Mouse (Mus musculus): ENCODE measurements around the gene Mrps14. TPM values are rescaled to one million over a fixed set of nuclear protein-coding genes. Genes with fewer than 3 reads are reported as not detected.

Mrps14 gene
- 118 and 138 TPM in 2 replicates for polyA plus RNA-seq (2014; fragmentation: Nextera tagmentation; extraction: Ambion mirVana)

- peak; percentile 100 for ATAC-seq (ENCODE audit: low read depth)
- H3K9ac ChIP-seq (replicated peaks; ENCODE audit: low read depth, low read length): peak within 1 kb of the TSS; percentile 84
- WGBS: 7% methylated on average over 31 of the region's 31 CpGs
- H3K36me3 ChIP-seq (ENCODE audit: control insufficient read depth, insufficient read depth, low read length): peaks cover 5% of the 10 kb centered on the region
- H3K4me3 ChIP-seq (ENCODE audit: low read depth, low read length): peak within 1 kb of the TSS; percentile 64
- H3K4me2 ChIP-seq (ENCODE audit: low read depth, low read length): peak within 1 kb of the TSS; percentile 72
- no peaks in the 10 kb centered on the region for H3K9me3 ChIP-seq (ENCODE audit: control insufficient read depth, low read length)
- H3K27me3 ChIP-seq (ENCODE audit: control insufficient read depth, insufficient read depth, low read length): no peaks in the 10 kb centered on the region
- 0 out of 2 replicates have a peak, but pooled peaks cover 2% of the 10 kb centered on the region for H3K4me1 ChIP-seq (ENCODE audit: control insufficient read depth, insufficient read depth, low read length)
- peak within 1 kb of the TSS; percentile 66; the same call in 1 of the 2 replicates for H3K27ac ChIP-seq (ENCODE audit: low read depth, low read length)
These were observed at the start of gene Mrps14 for GRCm38 (mm10) chr1:160194529-160195336. TSS of gene Mrps14 (plus strand) at chr1:160195215.

- no peak overlapping the region for H3K9ac ChIP-seq (replicated peaks; ENCODE audit: low read depth, low read length)
- H3K36me3 ChIP-seq (ENCODE audit: control insufficient read depth, insufficient read depth, low read length): no peaks in the 10 kb centered on the region
- 79% methylated on average over 3 of the region's 3 CpGs for WGBS
- ATAC-seq (ENCODE audit: low read depth): no peak
- no peaks in the 10 kb centered on the region for H3K9me3 ChIP-seq (ENCODE audit: control insufficient read depth, low read length)
- no peaks in the 10 kb centered on the region for H3K27me3 ChIP-seq (ENCODE audit: control insufficient read depth, insufficient read depth, low read length)
- no peaks in the 10 kb centered on the region for H3K4me1 ChIP-seq (ENCODE audit: control insufficient read depth, insufficient read depth, low read length)
- no peak overlapping the region for H3K27ac ChIP-seq (ENCODE audit: low read depth, low read length)
- no peak overlapping the region for H3K4me2 ChIP-seq (ENCODE audit: low read depth, low read length)
- H3K4me3 ChIP-seq (ENCODE audit: low read depth, low read length): no peak overlapping the region
These were observed 49.4 kb upstream of the Mrps14 start for GRCm38 (mm10) chr1:160145606-160146005.

GRCm38 (mm10) chr1:160147274-160147673 lies 47.7 kb upstream of the Mrps14 start:
- Histone ChIP-seq H3K4me2 (ENCODE audit: low read depth, low read length) (no peak overlapping the region), H3K27me3 (ENCODE audit: control insufficient read depth, insufficient read depth, low read length) (no peaks in the 10 kb centered on the region), H3K4me1 (ENCODE audit: control insufficient read depth, insufficient read depth, low read length) (no peaks in the 10 kb centered on the region), H3K27ac (ENCODE audit: low read depth, low read length) (no peak overlapping the region), H3K9ac (replicated peaks; ENCODE audit: low read depth, low read length) (no peak overlapping the region), H3K4me3 (ENCODE audit: low read depth, low read length) (no peak overlapping the region), H3K36me3 (ENCODE audit: control insufficient read depth, insufficient read depth, low read length) (no peaks in the 10 kb centered on the region), H3K9me3 (ENCODE audit: control insufficient read depth, low read length) (no peaks in the 10 kb centered on the region)
- 91% methylated on average over 7 of the region's 7 CpGs for WGBS
- no peak for ATAC-seq (ENCODE audit: low read depth)

- WGBS: 63% methylated on average over 11 of the region's 11 CpGs
- Histone ChIP-seq H3K4me1 (ENCODE audit: control insufficient read depth, insufficient read depth, low read length) (no peaks in the 10 kb centered on the region), H3K36me3 (ENCODE audit: control insufficient read depth, insufficient read depth, low read length) (no peaks in the 10 kb centered on the region)
These were observed 45.6 kb upstream of the Mrps14 start for GRCm38 (mm10) chr1:160149291-160149906.

DNA sequence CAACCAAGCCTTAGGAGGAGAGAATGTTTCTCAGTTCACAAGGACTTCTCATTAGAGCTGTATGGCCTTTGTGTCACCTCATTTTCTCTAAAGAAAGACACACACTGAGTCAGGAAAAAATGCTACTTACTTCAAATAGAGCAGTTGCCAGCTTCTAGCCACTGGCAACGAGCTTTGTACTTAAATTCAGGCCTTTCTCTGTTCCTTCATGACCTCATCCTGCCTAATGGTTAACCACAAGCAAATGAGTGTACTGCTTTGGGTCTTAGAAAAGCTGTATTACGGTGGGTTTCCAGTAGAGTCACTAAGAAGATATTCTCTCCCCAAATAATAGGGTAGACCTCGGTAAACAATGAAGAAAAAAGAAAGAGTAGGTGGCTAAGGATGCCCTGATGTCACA lies 44.3 kb upstream of the Mrps14 start:
- ATAC-seq (ENCODE audit: low read depth): no peak
- H3K9ac ChIP-seq (replicated peaks; ENCODE audit: low read depth, low read length): no peak overlapping the region
- H3K4me1 ChIP-seq (ENCODE audit: control insufficient read depth, insufficient read depth, low read length): no peaks in the 10 kb centered on the region
- H3K36me3 ChIP-seq (ENCODE audit: control insufficient read depth, insufficient read depth, low read length): no peaks in the 10 kb centered on the region
- H3K4me3 ChIP-seq (ENCODE audit: low read depth, low read length): no peak overlapping the region
- no peaks in the 10 kb centered on the region for H3K27me3 ChIP-seq (ENCODE audit: control insufficient read depth, insufficient read depth, low read length)
- H3K27ac ChIP-seq (ENCODE audit: low read depth, low read length): no peak overlapping the region
- H3K4me2 ChIP-seq (ENCODE audit: low read depth, low read length): no peak overlapping the region
- 77% methylated on average over 3 of the region's 3 CpGs for WGBS
- no peaks in the 10 kb centered on the region for H3K9me3 ChIP-seq (ENCODE audit: control insufficient read depth, low read length)

More at GRCm38 (mm10) chr1:160149291-160149906, 45.6 kb upstream of the Mrps14 start:
- H3K4me2 ChIP-seq (ENCODE audit: low read depth, low read length): no peak overlapping the region
- no peak for ATAC-seq (ENCODE audit: low read depth)
- no peak overlapping the region for H3K27ac ChIP-seq (ENCODE audit: low read depth, low read length)
- no peak overlapping the region for H3K4me3 ChIP-seq (ENCODE audit: low read depth, low read length)
- H3K27me3 ChIP-seq (ENCODE audit: control insufficient read depth, insufficient read depth, low read length): no peaks in the 10 kb centered on the region
- no peak overlapping the region for H3K9ac ChIP-seq (replicated peaks; ENCODE audit: low read depth, low read length)
- H3K9me3 ChIP-seq (ENCODE audit: control insufficient read depth, low read length): no peaks in the 10 kb centered on the region

- Histone ChIP-seq H3K4me2 (ENCODE audit: low read depth, low read length) (no peak within 1 kb of the TSS), H3K4me1 (ENCODE audit: control insufficient read depth, insufficient read depth, low read length) (no peaks in the 10 kb centered on the region), H3K9ac (replicated peaks; ENCODE audit: low read depth, low read length) (no peak within 1 kb of the TSS), H3K27ac (ENCODE audit: low read depth, low read length) (no peak within 1 kb of the TSS), H3K27me3 (ENCODE audit: control insufficient read depth, insufficient read depth, low read length) (no peaks in the 10 kb centered on the region), H3K36me3 (ENCODE audit: control insufficient read depth, insufficient read depth, low read length) (no peaks in the 10 kb centered on the region), H3K4me3 (ENCODE audit: low read depth, low read length) (no peak within 1 kb of the TSS), H3K9me3 (ENCODE audit: control insufficient read depth, low read length) (no peaks in the 10 kb centered on the region)
- WGBS: 77% methylated on average over 8 of the region's 8 CpGs
- ATAC-seq (ENCODE audit: low read depth): no peak
These were observed 41.5 kb upstream of the Mrps14 start, which contains the start of gene Tnn for GRCm38 (mm10) chr1:160153480-160153879. TSS of gene Tnn (minus strand) at chr1:160153580.

GRCm38 (mm10) chr1:160158190-160158589 lies 36.8 kb upstream of the Mrps14 start:
- WGBS: 97% methylated on average over 2 of the region's 2 CpGs
- Histone ChIP-seq H3K9ac (replicated peaks; ENCODE audit: low read depth, low read length) (no peak overlapping the region), H3K4me2 (ENCODE audit: low read depth, low read length) (no peak overlapping the region), H3K27ac (ENCODE audit: low read depth, low read length) (no peak overlapping the region), H3K27me3 (ENCODE audit: control insufficient read depth, insufficient read depth, low read length) (no peaks in the 10 kb centered on the region), H3K4me1 (ENCODE audit: control insufficient read depth, insufficient read depth, low read length) (no peaks in the 10 kb centered on the region), H3K36me3 (ENCODE audit: control insufficient read depth, insufficient read depth, low read length) (no peaks in the 10 kb centered on the region), H3K4me3 (ENCODE audit: low read depth, low read length) (no peak overlapping the region), H3K9me3 (ENCODE audit: control insufficient read depth, low read length) (no peaks in the 10 kb centered on the region)
- no peak for ATAC-seq (ENCODE audit: low read depth)

GRCm38 (mm10) chr1:160166600-160166999 lies 28.4 kb upstream of the Mrps14 start:
- no peak overlapping the region for H3K27ac ChIP-seq (ENCODE audit: low read depth, low read length)
- ATAC-seq (ENCODE audit: low read depth): no peak
- no peaks in the 10 kb centered on the region for H3K36me3 ChIP-seq (ENCODE audit: control insufficient read depth, insufficient read depth, low read length)
- no peak overlapping the region for H3K9ac ChIP-seq (replicated peaks; ENCODE audit: low read depth, low read length)
- no peaks in the 10 kb centered on the region for H3K9me3 ChIP-seq (ENCODE audit: control insufficient read depth, low read length)
- 59% methylated on average over 3 of the region's 5 CpGs for WGBS
- H3K27me3 ChIP-seq (ENCODE audit: control insufficient read depth, insufficient read depth, low read length): no peaks in the 10 kb centered on the region
- no peak overlapping the region for H3K4me3 ChIP-seq (ENCODE audit: low read depth, low read length)
- H3K4me1 ChIP-seq (ENCODE audit: control insufficient read depth, insufficient read depth, low read length): no peaks in the 10 kb centered on the region
- H3K4me2 ChIP-seq (ENCODE audit: low read depth, low read length): no peak overlapping the region

- no peak overlapping the region for H3K4me2 ChIP-seq (ENCODE audit: low read depth, low read length)
- ATAC-seq (ENCODE audit: low read depth): no peak
- H3K4me3 ChIP-seq (ENCODE audit: low read depth, low read length): no peak overlapping the region
- no peak overlapping the region for H3K27ac ChIP-seq (ENCODE audit: low read depth, low read length)
- no peaks in the 10 kb centered on the region for H3K27me3 ChIP-seq (ENCODE audit: control insufficient read depth, insufficient read depth, low read length)
- no peaks in the 10 kb centered on the region for H3K36me3 ChIP-seq (ENCODE audit: control insufficient read depth, insufficient read depth, low read length)
- no peaks in the 10 kb centered on the region for H3K9me3 ChIP-seq (ENCODE audit: control insufficient read depth, low read length)
- WGBS: 63% methylated on average over 8 of the region's 8 CpGs
- H3K4me1 ChIP-seq (ENCODE audit: control insufficient read depth, insufficient read depth, low read length): no peaks in the 10 kb centered on the region
- H3K9ac ChIP-seq (replicated peaks; ENCODE audit: low read depth, low read length): no peak overlapping the region
These were observed 18.1 kb upstream of the Mrps14 start for GRCm38 (mm10) chr1:160176903-160177302.

All from neural tube, embryonic 14.5 days (tissue).